Comparison of ENCODE assay signal across 24 mouse cellular contexts in genomic region chr11:97978392-97978791, GRCm38 (mm10).
"Had no signal": no experiment of that assay in that cellular context is flagged by ENCODE, and none has a peak within 500 bp of the region (broad histone marks: within the 10 kb centered on the region; RNA-seq: fewer than 3 reads in every experiment).

No protein-coding gene starts in this region.

- ATAC-seq: hindbrain, embryonic 16.5 days; inflammation-experienced regulatory T-cells, adult 6 months; intestine, embryonic 15.5 days; intestine, postnatal 0 days; liver, embryonic 12.5 days had no signal

- H3K4me3 ChIP-seq: gastrocnemius, adult 2 months; heart, embryonic 12.5 days; hindbrain, embryonic 10.5 days; hindbrain, embryonic 12.5 days; intestine, embryonic 15.5 days; layer of hippocampus, adult 2 months; left cerebral cortex, adult 2 months; limb, embryonic 13.5 days; limb, embryonic 15.5 days; liver, embryonic 12.5 days had no signal

- H3K27me3 ChIP-seq: intestine, embryonic 15.5 days; limb, embryonic 13.5 days; limb, embryonic 15.5 days had no signal

- DNase-seq: gastrocnemius, adult 2 months; gastrocnemius, postnatal 10 days; gastrocnemius, postnatal 25 days; heart, postnatal 10 days; heart, postnatal 4 days; kidney, adult 18-20 months; kidney, adult 8-10 months; kidney, postnatal 10 days; kidney, postnatal 25 days; kidney, postnatal 4 days had no signal

- H3K9ac ChIP-seq: heart, embryonic 12.5 days; hindbrain, embryonic 12.5 days; hindbrain, embryonic 14.5 days; intestine, embryonic 15.5 days; limb, embryonic 13.5 days; limb, embryonic 15.5 days; liver, embryonic 12.5 days; liver, embryonic 14.5 days had no signal

- H3K4me2 ChIP-seq: heart, embryonic 12.5 days; hindbrain, embryonic 12.5 days; hindbrain, embryonic 14.5 days; intestine, embryonic 15.5 days; limb, embryonic 13.5 days; limb, embryonic 15.5 days; liver, embryonic 12.5 days had no signal

- H3K36me3 ChIP-seq: heart, embryonic 12.5 days; hindbrain, embryonic 10.5 days; hindbrain, embryonic 12.5 days; intestine, embryonic 15.5 days; limb, embryonic 13.5 days; limb, embryonic 15.5 days; liver, embryonic 12.5 days had no signal

- H3K4me1 ChIP-seq: heart, embryonic 12.5 days; intestine, embryonic 15.5 days; liver, embryonic 12.5 days had no signal

- H3K27ac ChIP-seq: gastrocnemius, adult 2 months; hindbrain, embryonic 10.5 days; hindbrain, embryonic 12.5 days; hindbrain, embryonic 14.5 days; intestine, embryonic 15.5 days; layer of hippocampus, adult 2 months; left cerebral cortex, adult 2 months; limb, embryonic 13.5 days; limb, embryonic 15.5 days; liver, embryonic 12.5 days; liver, embryonic 14.5 days had no signal

- H3K9me3 ChIP-seq: heart, embryonic 12.5 days; hindbrain, embryonic 10.5 days; hindbrain, embryonic 12.5 days; intestine, embryonic 15.5 days; limb, embryonic 13.5 days; limb, embryonic 15.5 days; liver, embryonic 12.5 days had no signal
